Mouse (Mus musculus) cerebellum, adult (tissue): ENCODE results near the gene Plekhh2.

ENCODE experiments used
- ATAC-seq: cut with Nextera tagmentation; 2 replicates; pipeline ENCODE4 v1.9.2; 2017; ENCODE audit warnings: mild to moderate bottlenecking, moderate library complexity, mixed read lengths; ENCODE audit not compliant: insufficient number of reproducible peaks, low FRiP score, low TSS enrichment

Plekhh2 gene

GRCm38 (mm10) chr17:84511682-84512515, at the start of gene Plekhh2:
Gene Plekhh2, plus strand, starts transcription at chr17:84511895.
- peak; percentile 54 for ATAC-seq

GRCm38 (mm10) chr17:84465753-84466608, 45.7 kb upstream of the Plekhh2 start, which contains the start of gene Thada:
Gene Thada, minus strand, starts transcription at chr17:84466205.
- peak; percentile 98 for ATAC-seq

GRCm38 (mm10) chr17:84474312-84474711, 37.4 kb upstream of the Plekhh2 start:
- ATAC-seq = no peak

GRCm38 (mm10) chr17:84477176-84477575, 34.5 kb upstream of the Plekhh2 start:
- ATAC-seq = no peak

GRCm38 (mm10) chr17:84478276-84478675, 33.4 kb upstream of the Plekhh2 start:
- ATAC-seq = no peak

- no peak; the same call in 1 of the 2 replicates for ATAC-seq
Measured at GRCm38 (mm10) chr17:84480464-84481355, 31.0 kb upstream of the Plekhh2 start.

- no peak for ATAC-seq
Measured at GRCm38 (mm10) chr17:84482831-84483230, 28.9 kb upstream of the Plekhh2 start.

GRCm38 (mm10) chr17:84483673-84484320, 27.9 kb upstream of the Plekhh2 start:
- ATAC-seq = no peak

- ATAC-seq = no peak
Measured at GRCm38 (mm10) chr17:84487415-84487814, 24.3 kb upstream of the Plekhh2 start.

GRCm38 (mm10) chr17:84492255-84492880, 19.3 kb upstream of the Plekhh2 start:
- ATAC-seq = no peak

GRCm38 (mm10) chr17:84497026-84497425, 14.7 kb upstream of the Plekhh2 start:
- ATAC-seq = no peak

GRCm38 (mm10) chr17:84497559-84497958, 14.1 kb upstream of the Plekhh2 start:
- no peak for ATAC-seq

GRCm38 (mm10) chr17:84497972-84498604, 13.6 kb upstream of the Plekhh2 start:
- no peak for ATAC-seq

GRCm38 (mm10) chr17:84498639-84499038, 13.1 kb upstream of the Plekhh2 start:
- no peak for ATAC-seq

GRCm38 (mm10) chr17:84502341-84502740, 9.4 kb upstream of the Plekhh2 start:
- no peak for ATAC-seq

GRCm38 (mm10) chr17:84505922-84506321, 5.8 kb upstream of the Plekhh2 start:
- no peak for ATAC-seq

GRCm38 (mm10) chr17:84508736-84509135, 3.0 kb upstream of the Plekhh2 start:
- no peak for ATAC-seq

- ATAC-seq = no peak
Measured at GRCm38 (mm10) chr17:84509176-84509575, 2.5 kb upstream of the Plekhh2 start.

- no peak for ATAC-seq
Measured at GRCm38 (mm10) chr17:84510355-84510754, 1.3 kb upstream of the Plekhh2 start.
